Mouse (Mus musculus): ENCODE results near the gene Pxmp2. TPM values are rescaled to one million over a fixed set of nuclear protein-coding genes. Genes with fewer than 3 reads are reported as not detected.

The Pxmp2 gene
- polyA plus RNA-seq, 1 experiment, result 7.1 TPM

- peak overlapping the region; percentile 99 for H3K4me3 ChIP-seq (ENCODE audit: low read depth, low read length)
- H3K27ac ChIP-seq (ENCODE audit: insufficient read depth, low read depth, low read length), result no peak overlapping the region
- 36% methylated on average over 13 of the region's 13 CpGs for WGBS
- H3K27me3 ChIP-seq (ENCODE audit: control insufficient read depth, insufficient read depth, low read length), result no peaks in the 10 kb centered on the region
- TF ChIP-seq CTCF (IDR thresholded peaks at IDR 0.05; ENCODE audit: extremely low read depth, insufficient read length, insufficient replicate concordance, low read depth, low read length) (no peak), POLR2A (IDR thresholded peaks at IDR 0.05; ENCODE audit: low read depth, low read length) (no peak)
- no peaks in the 10 kb centered on the region for H3K4me1 ChIP-seq (ENCODE audit: control insufficient read depth, insufficient read depth, insufficient read length, low read length)
- peaks cover 15% of the 10 kb centered on the region for H3K36me3 ChIP-seq (ENCODE audit: control insufficient read depth, insufficient read depth, low read length)
Measured at GRCm38 (mm10) chr5:110231638-110232037, 54.3 kb downstream of the Pxmp2 start.

- no peak for TF ChIP-seq CTCF (IDR thresholded peaks at IDR 0.05; ENCODE audit: extremely low read depth, insufficient read length, insufficient replicate concordance, low read depth, low read length)
- TF ChIP-seq POLR2A (IDR thresholded peaks at IDR 0.05; ENCODE audit: low read depth, low read length), result peak; percentile 41; the same call in 1 of the 2 replicates
- WGBS, result under 1% methylated on average over 75 of the region's 81 CpGs
- H3K4me1 ChIP-seq (ENCODE audit: control insufficient read depth, insufficient read depth, insufficient read length, low read length), result no peaks in the 10 kb centered on the region
Measured at GRCm38 (mm10) chr5:110230780-110231461, 55.1 kb downstream of the Pxmp2 start, which contains the start of gene Ankle2. Gene Ankle2 (plus strand): TSS chr5:110231004.

GRCm38 (mm10) chr5:110230401-110230779 is 55.6 kb downstream of the Pxmp2 start:
- TF ChIP-seq POLR2A (IDR thresholded peaks at IDR 0.05; ENCODE audit: low read depth, low read length) (no peak), CTCF (IDR thresholded peaks at IDR 0.05; ENCODE audit: extremely low read depth, insufficient read length, insufficient replicate concordance, low read depth, low read length) (no peak)
- H3K27ac ChIP-seq (ENCODE audit: insufficient read depth, low read depth, low read length), result peak overlapping the region; percentile 59
- no peaks in the 10 kb centered on the region for H3K27me3 ChIP-seq (ENCODE audit: control insufficient read depth, insufficient read depth, low read length)
- peak overlapping the region; percentile 99 for H3K4me3 ChIP-seq (ENCODE audit: low read depth, low read length)
- H3K4me1 ChIP-seq (ENCODE audit: control insufficient read depth, insufficient read depth, insufficient read length, low read length), result no peaks in the 10 kb centered on the region
- peaks cover 10% of the 10 kb centered on the region for H3K36me3 ChIP-seq (ENCODE audit: control insufficient read depth, insufficient read depth, low read length)
- 2% methylated on average over 8 of the region's 8 CpGs for WGBS

More at GRCm38 (mm10) chr5:110230780-110231461, 55.1 kb downstream of the Pxmp2 start, which contains the start of gene Ankle2:
- Histone ChIP-seq H3K27me3 (ENCODE audit: control insufficient read depth, insufficient read depth, low read length) (no peaks in the 10 kb centered on the region), H3K4me3 (ENCODE audit: low read depth, low read length) (peak within 1 kb of the TSS; percentile 99), H3K27ac (ENCODE audit: insufficient read depth, low read depth, low read length) (peak within 1 kb of the TSS; percentile 78), H3K36me3 (ENCODE audit: control insufficient read depth, insufficient read depth, low read length) (peaks cover 11% of the 10 kb centered on the region)

- H3K27ac ChIP-seq (ENCODE audit: insufficient read depth, low read depth, low read length), result no peak overlapping the region
- H3K36me3 ChIP-seq (ENCODE audit: control insufficient read depth, insufficient read depth, low read length), result peaks cover 22% of the 10 kb centered on the region
- WGBS, result 79% methylated on average over 1 of the region's 1 CpGs
- TF ChIP-seq CTCF (IDR thresholded peaks at IDR 0.05; ENCODE audit: extremely low read depth, insufficient read length, insufficient replicate concordance, low read depth, low read length) (no peak), POLR2A (IDR thresholded peaks at IDR 0.05; ENCODE audit: low read depth, low read length) (no peak)
- no peaks in the 10 kb centered on the region for H3K4me1 ChIP-seq (ENCODE audit: control insufficient read depth, insufficient read depth, insufficient read length, low read length)
- H3K4me3 ChIP-seq (ENCODE audit: low read depth, low read length), result no peak overlapping the region
- no peaks in the 10 kb centered on the region for H3K27me3 ChIP-seq (ENCODE audit: control insufficient read depth, insufficient read depth, low read length)
Measured at GRCm38 (mm10) chr5:110227336-110227883, 58.6 kb downstream of the Pxmp2 start.

GRCm38 (mm10) chr5:110225056-110225455 is 60.9 kb downstream of the Pxmp2 start:
- Histone ChIP-seq H3K27me3 (ENCODE audit: control insufficient read depth, insufficient read depth, low read length) (no peaks in the 10 kb centered on the region), H3K4me1 (ENCODE audit: control insufficient read depth, insufficient read depth, insufficient read length, low read length) (no peaks in the 10 kb centered on the region), H3K4me3 (ENCODE audit: low read depth, low read length) (no peak overlapping the region), H3K27ac (ENCODE audit: insufficient read depth, low read depth, low read length) (no peak overlapping the region), H3K36me3 (ENCODE audit: control insufficient read depth, insufficient read depth, low read length) (peaks cover 42% of the 10 kb centered on the region)
- no peak for TF ChIP-seq POLR2A (IDR thresholded peaks at IDR 0.05; ENCODE audit: low read depth, low read length)
- TF ChIP-seq CTCF (IDR thresholded peaks at IDR 0.05; ENCODE audit: extremely low read depth, insufficient read length, insufficient replicate concordance, low read depth, low read length), result no peak
- 79% methylated on average over 3 of the region's 3 CpGs for WGBS

Other genes with a start within 250 kb of the Pxmp2 start
- gene Gm17655, start 213.7 kb downstream of the Pxmp2 start, polyA plus RNA-seq (2012; rRNA removed), result not detected in 2 replicates
- gene Gm35315, start 191.8 kb downstream of the Pxmp2 start, polyA plus RNA-seq (2012; rRNA removed), result 0.05 TPM in 1 of 2 replicates, not detected in the other
- 0.28 and 0.86 TPM in 2 replicates for gene Plcxd1, start 186.2 kb downstream of the Pxmp2 start, polyA plus RNA-seq (2012; rRNA removed)
- gene Gtpbp6, start 178.0 kb downstream of the Pxmp2 start, polyA plus RNA-seq (2012; rRNA removed), result 53.2 and 101 TPM in 2 replicates
- 0.04 and 0.10 TPM in 2 replicates for gene Zfp605, start 176.1 kb downstream of the Pxmp2 start, polyA plus RNA-seq (2012; rRNA removed)
- gene Chfr, start 150.3 kb downstream of the Pxmp2 start, polyA plus RNA-seq (2012; rRNA removed), result 24.6 and 65.1 TPM in 2 replicates
- gene Golga3, start 109.5 kb downstream of the Pxmp2 start, polyA plus RNA-seq (2012; rRNA removed), result 4.1 and 6.7 TPM in 2 replicates
- gene Ankle2, start 55.2 kb downstream of the Pxmp2 start, polyA plus RNA-seq (2012; rRNA removed), result 2.8 and 4.6 TPM in 2 replicates
- 7.3 and 8.6 TPM in 2 replicates for gene Pgam5, start 16.3 kb downstream of the Pxmp2 start, polyA plus RNA-seq (2012; rRNA removed)
- gene Pole, start 120 bp upstream of the Pxmp2 start, polyA plus RNA-seq (2012; rRNA removed), result 3.4 and 5.7 TPM in 2 replicates
- gene P2rx2, start 57.0 kb upstream of the Pxmp2 start, polyA plus RNA-seq (2012; rRNA removed), result 1.2 and 2.3 TPM in 2 replicates
- not detected in 2 replicates for gene Lrcol1, start 58.5 kb upstream of the Pxmp2 start, polyA plus RNA-seq (2012; rRNA removed)
- 89.3 and 150 TPM in 2 replicates for gene Fbrsl1, start 162.3 kb upstream of the Pxmp2 start, polyA plus RNA-seq (2012; rRNA removed)